Mouse (Mus musculus) spleen, adult 2 months (tissue): Measurements from ENCODE around the gene Klhl24.

Experiments used
- CTCF ChIP-seq: fragments of 200-500 bp; IDR thresholded peaks from 2 replicates; pipeline ENCODE4 v1.5.1; 2011; ENCODE audit warnings: mild to moderate bottlenecking, inconsistent platforms; ENCODE audit not compliant: insufficient read depth, insufficient read length, insufficient replicate concordance; ENCODE audit errors: extremely low read depth
- POLR2A ChIP-seq: fragments of 200-500 bp; IDR thresholded peaks from 2 replicates; pipeline ENCODE4 v1.6.1; 2011; ENCODE audit warnings: low read depth, low read length, inconsistent platforms

GRCm38 (mm10) chr16:20116069-20116468 is 18.7 kb downstream of the Klhl24 start:
- TF ChIP-seq POLR2A (no peak), CTCF (no peak)
